Mouse (Mus musculus) embryo, embryonic 11 days (tissue): ENCODE results near the gene Rln3.

Source experiments
- DNase-seq: peaks from one replicate; pipeline ENCODE4 v3.0.0-alpha.2; 2015

The Rln3 gene

DNA sequence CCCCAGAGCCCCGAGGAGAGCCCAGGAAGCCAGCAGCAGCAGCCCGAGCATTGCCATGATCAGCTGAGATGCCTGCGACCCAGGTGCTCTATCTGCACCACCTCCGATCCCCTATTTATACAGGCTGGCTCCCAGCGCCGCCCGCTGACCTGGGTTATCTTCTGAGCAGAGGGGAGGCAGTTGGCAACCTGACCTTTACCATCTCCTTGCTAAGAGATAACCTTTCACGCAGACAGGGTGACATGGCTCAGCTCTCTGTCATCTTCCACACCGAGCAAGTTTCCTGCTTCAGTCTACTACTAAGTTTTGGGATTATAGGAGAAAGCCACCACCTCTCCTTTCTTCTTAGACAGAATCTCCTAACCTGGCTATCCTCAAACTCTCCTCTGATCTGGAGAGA lies at the start of gene Rln3:
Gene Rln3, minus strand, starts transcription at position 101 of the 400 bp plus-strand sequence.
- DNase-seq, result no peak

DNA sequence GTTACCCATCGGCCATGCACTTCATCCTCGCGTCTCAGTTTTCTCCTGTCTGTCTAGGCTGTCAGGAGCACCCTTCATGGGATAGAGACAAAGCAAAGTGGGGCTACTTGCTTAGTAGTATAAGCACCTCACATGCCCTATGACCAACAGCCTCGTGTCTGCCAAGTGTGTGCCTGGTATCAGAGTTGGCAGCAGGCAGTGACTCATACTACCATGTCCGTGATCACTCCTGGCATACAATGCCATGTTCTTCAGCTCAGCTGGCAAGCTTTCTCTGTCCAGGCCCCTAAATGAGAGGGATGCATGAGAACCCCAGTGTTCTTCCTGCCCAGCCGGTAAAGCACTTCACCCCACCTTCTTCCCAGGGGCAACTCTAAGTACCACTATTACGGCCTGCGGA lies 45.8 kb upstream of the Rln3 start:
- no peak for DNase-seq

DNA sequence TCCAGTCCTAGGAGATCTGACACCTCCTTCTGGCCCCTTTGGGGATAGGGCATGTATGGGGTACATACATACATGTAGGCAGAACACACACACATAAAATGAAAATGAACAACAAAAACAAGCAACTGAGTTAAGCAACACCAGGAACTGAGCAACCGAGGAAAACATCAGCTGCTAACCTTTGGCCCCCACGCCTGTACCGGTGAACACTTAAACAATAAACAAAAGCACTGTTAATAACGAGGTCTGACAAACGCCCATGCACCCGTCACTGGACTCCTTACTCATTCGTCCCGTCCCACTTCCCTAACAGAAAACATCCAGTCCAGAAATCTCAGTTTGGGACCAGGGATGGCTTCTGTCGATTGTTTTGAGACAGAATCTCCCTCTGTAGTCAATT lies 44.5 kb upstream of the Rln3 start:
- no peak for DNase-seq

GRCm38 (mm10) chr8:84087821-84088220 lies 43.0 kb upstream of the Rln3 start:
- no peak for DNase-seq

- DNase-seq, result no peak
Measured at GRCm38 (mm10) chr8:84087156-84087555, 42.4 kb upstream of the Rln3 start.

GRCm38 (mm10) chr8:84084341-84085115 lies 39.7 kb upstream of the Rln3 start:
- DNase-seq, result peak; percentile 35

DNA sequence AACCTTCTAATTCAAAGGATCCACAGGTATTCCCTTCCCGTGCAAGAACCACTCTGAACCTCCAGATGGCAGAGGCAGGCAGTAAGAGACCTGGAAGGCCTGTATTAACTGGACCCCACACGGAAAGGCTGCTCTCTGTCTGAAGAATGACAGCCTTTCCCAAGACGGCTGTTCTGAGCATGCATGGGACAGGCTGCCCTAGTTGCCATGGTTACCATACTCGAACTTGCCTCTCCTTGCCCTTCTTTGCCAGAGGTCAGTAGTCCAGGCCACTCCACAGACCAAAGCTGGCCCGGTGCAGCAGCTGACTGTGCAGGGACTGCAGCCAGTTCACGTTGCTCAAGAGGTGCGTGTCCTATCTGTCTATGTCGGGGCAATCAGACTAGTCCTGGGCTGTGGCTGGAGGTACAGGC lies 39.0 kb upstream of the Rln3 start:
- peak; percentile 67 for DNase-seq

- no peak for DNase-seq
Measured at GRCm38 (mm10) chr8:84079206-84079605, 34.4 kb upstream of the Rln3 start.

DNA sequence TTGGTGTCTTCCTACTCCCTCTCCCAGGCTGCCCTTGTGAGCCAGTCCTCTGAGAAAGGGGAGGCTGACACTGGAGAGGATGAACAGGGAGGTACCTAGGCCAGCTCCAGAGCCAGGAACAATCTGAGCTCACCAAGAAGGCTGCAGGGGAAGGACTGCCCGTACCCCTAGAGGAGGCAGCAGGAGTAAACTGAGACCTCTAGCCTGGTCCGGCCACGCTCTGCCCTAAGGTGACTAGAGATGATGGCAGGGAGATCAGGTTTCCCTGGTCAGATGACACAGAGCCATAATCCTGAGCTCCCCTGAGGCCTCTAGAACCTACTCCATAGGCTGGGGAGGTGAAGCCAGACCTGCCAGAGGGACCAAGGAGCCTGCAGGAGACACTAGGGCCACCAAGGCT lies 32.0 kb upstream of the Rln3 start:
- DNase-seq, result no peak

DNA sequence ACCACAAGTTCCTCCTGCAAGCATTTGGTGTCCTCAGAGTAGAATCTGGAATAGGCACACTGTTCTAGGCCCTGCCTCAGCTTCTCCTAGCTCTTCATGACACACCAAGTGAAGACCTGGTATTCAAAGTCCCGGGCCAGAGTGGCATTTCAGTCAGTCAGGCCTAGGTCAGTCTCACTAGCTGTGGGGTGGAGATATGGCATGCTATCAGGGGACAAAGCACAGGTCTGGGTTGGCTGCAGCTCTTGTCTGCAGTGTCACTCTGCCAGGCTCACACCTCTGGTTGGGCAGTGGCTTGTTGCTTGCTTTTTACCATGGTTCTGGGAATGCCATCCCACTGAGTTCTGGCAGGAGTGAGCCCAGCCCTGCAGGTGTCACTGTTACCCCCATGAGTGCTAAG lies 31.6 kb upstream of the Rln3 start:
- DNase-seq, result no peak

- no peak for DNase-seq
Measured at GRCm38 (mm10) chr8:84073230-84073976, 28.6 kb upstream of the Rln3 start.

DNA sequence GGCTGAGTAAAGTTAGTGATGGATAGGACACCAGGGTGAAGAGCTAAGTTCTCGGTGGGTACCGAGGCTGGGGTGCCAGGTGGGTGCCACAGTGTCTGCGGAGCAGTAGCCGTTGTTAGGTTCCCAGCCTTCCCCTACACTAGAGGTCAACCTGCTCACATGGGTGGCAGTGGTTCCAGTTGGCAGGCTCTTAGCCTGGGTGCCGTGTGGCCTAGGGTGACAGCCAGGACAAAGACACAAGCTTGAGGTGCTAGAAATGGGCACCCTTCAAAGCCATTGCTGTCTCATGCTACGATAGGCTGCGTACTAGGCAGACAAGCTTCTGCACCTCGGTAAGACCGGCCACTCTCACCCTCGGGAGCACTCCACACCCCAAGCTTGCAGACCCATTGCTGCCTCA lies 27.5 kb upstream of the Rln3 start:
- DNase-seq, result no peak

DNA sequence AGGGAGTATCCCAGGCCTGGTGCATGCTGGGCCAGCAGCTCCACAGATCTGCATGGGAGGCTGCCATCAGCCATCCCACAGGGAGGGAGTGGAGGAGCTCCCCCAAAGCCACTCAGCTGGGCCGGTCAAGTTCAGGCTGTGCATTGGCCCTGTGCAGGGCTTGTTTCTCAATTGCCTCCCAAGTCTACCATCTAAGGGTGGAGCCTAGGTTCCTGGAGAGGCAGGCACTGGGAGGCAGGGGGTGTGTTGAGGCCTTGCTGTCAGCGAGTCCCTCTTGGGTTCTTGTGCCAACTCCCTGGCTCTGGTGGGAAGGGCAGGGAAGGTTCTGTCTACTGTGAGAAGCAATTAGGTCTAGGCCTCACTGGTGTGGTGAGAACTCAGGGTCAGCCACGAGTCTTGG lies 27.1 kb upstream of the Rln3 start:
- DNase-seq, result no peak

DNA sequence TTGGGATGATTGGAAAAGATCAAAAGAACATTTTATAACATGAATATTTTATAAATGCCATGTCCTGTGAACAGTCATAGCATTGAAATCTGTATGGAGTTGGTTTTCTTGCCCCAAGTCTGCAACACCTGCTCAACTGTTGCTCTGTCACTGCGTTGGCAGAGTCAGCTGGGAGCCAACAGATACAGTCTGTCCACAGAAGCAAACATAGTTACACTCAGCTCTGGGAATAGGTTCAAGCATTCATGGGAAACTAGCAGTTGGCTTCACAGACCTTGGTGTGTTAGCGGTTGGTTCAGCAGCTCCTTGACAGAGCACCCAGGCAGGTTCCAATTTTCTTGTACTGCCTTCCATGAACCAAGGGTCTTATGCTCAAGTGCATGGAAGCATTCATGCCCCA lies 25.9 kb upstream of the Rln3 start:
- DNase-seq, result no peak

DNA sequence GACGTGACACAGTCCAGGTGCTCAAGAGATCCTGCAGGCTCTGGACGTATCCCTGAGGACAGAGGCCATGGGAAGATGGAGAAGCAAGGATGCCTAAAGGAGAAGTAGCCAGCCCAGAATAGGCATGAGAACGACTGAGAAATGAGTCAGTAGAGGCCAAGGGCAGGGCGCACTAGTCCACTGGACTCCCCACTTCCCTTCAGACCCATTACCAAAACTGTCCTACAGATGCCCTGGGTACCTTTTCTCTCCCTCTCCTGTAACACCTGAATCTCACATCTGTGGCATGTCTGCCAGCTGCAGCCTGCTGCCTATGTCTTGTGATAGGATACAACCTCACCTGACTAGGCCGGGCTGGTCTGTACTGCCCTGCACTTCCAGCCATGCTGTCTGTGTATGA lies 25.4 kb upstream of the Rln3 start:
- DNase-seq, result no peak

GRCm38 (mm10) chr8:84069750-84070149 lies 24.9 kb upstream of the Rln3 start:
- DNase-seq, result no peak

DNA sequence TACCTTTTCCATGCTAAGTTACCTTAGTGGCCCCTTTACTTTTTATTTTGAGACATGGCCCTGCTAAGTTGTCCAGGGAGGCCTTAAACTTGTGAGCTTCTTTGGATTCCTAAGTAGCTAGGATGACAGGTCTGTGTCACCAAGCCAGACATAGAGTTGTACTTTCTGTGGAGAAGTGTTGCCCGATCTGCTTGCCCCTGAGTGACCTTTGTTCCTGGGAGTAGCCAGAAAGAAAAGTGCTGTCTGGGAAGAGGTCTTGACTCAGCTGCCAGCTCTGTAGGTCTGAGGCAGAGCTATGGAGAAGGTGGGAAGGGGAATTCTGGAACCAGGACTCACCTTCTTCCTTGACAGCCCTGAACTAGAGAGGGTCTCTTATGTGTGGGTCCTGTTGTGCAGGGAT lies 24.4 kb upstream of the Rln3 start:
- no peak for DNase-seq

- DNase-seq, result no peak
Measured at GRCm38 (mm10) chr8:84068316-84069035, 23.7 kb upstream of the Rln3 start.

DNA sequence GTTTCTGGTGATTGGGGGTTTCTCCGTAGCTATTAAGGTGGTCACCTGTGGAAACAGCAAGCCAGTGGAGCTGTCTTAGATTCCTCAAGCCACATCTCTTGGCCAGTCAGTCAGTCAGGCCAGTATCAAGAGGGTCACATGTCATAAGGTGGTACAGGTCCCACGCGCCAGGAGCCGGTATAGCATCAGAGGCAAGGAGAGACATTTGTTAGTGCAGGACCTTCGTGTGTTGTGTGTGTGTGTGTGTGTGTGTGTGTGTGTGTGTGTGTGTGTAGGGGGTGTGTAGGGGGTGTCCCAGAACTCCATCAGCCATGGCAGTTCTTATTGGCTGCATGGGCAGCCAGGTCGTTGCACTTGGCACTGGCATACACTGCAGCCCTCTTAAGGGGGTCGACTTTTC lies 23.1 kb upstream of the Rln3 start:
- no peak for DNase-seq

DNA sequence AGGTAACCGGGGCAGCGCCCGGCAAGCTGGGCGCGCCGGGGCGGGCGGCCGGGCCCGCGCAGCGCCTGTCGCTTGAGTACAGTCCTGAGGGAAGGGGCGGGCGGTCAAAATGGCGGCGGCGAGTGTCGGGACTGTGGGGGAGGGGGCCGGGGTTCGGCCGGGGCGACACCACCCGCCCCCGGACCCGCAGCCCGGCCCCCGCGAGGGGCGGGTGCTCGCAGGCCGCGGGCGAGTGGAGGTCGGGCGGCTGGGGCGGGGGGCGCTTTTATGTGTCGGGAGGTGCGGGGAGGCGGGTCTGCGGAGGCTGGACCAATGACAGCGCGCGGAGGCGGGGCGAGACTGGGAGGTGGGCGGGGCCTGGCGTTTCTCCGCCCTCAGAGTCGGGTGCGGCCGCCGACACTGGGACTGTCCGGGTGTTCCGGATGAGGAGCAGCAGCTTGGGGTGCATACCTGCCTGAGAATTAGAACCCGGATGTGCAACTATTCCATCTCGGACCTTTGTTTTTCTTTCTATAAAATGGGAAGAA lies 22.3 kb upstream of the Rln3 start:
- DNase-seq, result peak; percentile 94

DNA sequence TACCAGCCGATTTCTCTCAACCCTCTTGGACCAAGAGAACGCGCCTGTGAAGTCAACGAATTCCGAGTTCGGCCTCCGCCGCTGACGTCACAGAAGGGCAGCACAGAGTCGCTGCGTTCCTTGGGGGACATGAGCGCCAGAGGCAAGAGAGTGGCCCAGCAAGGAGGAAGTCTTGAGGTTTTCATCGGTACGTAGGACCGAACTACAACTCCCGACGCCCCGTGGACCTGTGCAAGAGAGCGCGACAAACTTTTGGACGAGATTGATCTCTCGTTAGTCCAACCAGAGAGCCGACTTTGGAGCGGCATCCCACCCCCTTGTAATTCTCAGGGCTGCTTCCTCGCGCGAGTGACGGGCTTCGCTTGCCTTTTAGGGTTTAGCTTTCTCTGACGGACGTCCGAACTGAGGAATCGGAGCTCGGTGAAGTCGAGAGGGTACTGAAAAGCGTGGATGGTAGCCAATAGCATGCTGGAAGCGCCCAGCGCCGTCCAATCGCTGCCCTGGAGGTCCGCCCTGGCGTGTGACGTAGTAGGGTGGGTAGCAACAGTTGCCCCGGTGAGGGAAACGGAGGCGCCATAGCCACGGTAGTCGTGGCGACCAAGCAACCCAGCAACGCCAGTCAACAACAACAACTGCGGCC lies 21.6 kb upstream of the Rln3 start, which contains the start of gene Rfx1:
Gene Rfx1, plus strand, starts transcription at position 544 of the 640 bp plus-strand sequence.
- DNase-seq, result peak; percentile 99

- DNase-seq, result no peak
Measured at GRCm38 (mm10) chr8:84065457-84066072, 20.8 kb upstream of the Rln3 start.
